Mouse (Mus musculus): ENCODE measurements around the gene Myo3b. TPM values are rescaled to one million over a fixed set of nuclear protein-coding genes. Genes with fewer than 3 reads are reported as not detected.

The Myo3b gene
- polyA plus RNA-seq, 1 experiment from 2014 or later: 0.21 TPM

- H3K9me3 ChIP-seq: no peaks in the 10 kb centered on the region
- H3K4me2 ChIP-seq (replicated peaks): no peak overlapping the region
- no peaks in the 10 kb centered on the region for H3K4me1 ChIP-seq (replicated peaks)
- ATAC-seq: no peak
- H3K9ac ChIP-seq: no peak overlapping the region
- H3K27me3 ChIP-seq (replicated peaks): no peaks in the 10 kb centered on the region
- H3K27ac ChIP-seq: no peak overlapping the region
- no peak overlapping the region for H3K4me3 ChIP-seq (replicated peaks)
- 20% methylated on average over 5 of the region's 5 CpGs for WGBS
- H3K36me3 ChIP-seq: no peaks in the 10 kb centered on the region
These were observed 252.1 kb downstream of the Myo3b start for GRCm38 (mm10) chr2:70291063-70291462.

- 61% methylated on average over 3 of the region's 3 CpGs for WGBS
- Histone ChIP-seq H3K4me1 (replicated peaks) (no peaks in the 10 kb centered on the region), H3K27me3 (replicated peaks) (no peaks in the 10 kb centered on the region), H3K9me3 (no peaks in the 10 kb centered on the region), H3K36me3 (no peaks in the 10 kb centered on the region), H3K4me3 (replicated peaks) (no peak overlapping the region), H3K4me2 (replicated peaks) (no peak overlapping the region), H3K9ac (no peak overlapping the region), H3K27ac (no peak overlapping the region)
- no peak for ATAC-seq
These were observed 253.8 kb downstream of the Myo3b start for GRCm38 (mm10) chr2:70292776-70293175.

- Histone ChIP-seq H3K4me2 (replicated peaks) (no peak overlapping the region), H3K9ac (no peak overlapping the region), H3K9me3 (no peaks in the 10 kb centered on the region), H3K4me3 (replicated peaks) (no peak overlapping the region), H3K27me3 (replicated peaks) (no peaks in the 10 kb centered on the region), H3K27ac (no peak overlapping the region), H3K4me1 (replicated peaks) (no peaks in the 10 kb centered on the region), H3K36me3 (no peaks in the 10 kb centered on the region)
- no peak for ATAC-seq
These were observed 264.0 kb downstream of the Myo3b start for GRCm38 (mm10) chr2:70302905-70303304.

GRCm38 (mm10) chr2:70315125-70315524 lies 276.2 kb downstream of the Myo3b start:
- no peaks in the 10 kb centered on the region for H3K9me3 ChIP-seq
- no peaks in the 10 kb centered on the region for H3K27me3 ChIP-seq (replicated peaks)
- peaks cover 5% of the 10 kb centered on the region; the same call in 1 of the 2 replicates for H3K4me1 ChIP-seq (replicated peaks)
- H3K27ac ChIP-seq: no peak overlapping the region
- no peak overlapping the region for H3K4me2 ChIP-seq (replicated peaks)
- WGBS: 48% methylated on average over 9 of the region's 9 CpGs
- H3K9ac ChIP-seq: no peak overlapping the region
- ATAC-seq: no peak
- no peaks in the 10 kb centered on the region for H3K36me3 ChIP-seq
- H3K4me3 ChIP-seq (replicated peaks): no peak overlapping the region

- 74% methylated on average over 3 of the region's 3 CpGs for WGBS
- ATAC-seq: peak; percentile 59; the same call in 1 of the 2 replicates
- H3K36me3 ChIP-seq: no peaks in the 10 kb centered on the region
- H3K4me2 ChIP-seq (replicated peaks): no peak overlapping the region
- no peaks in the 10 kb centered on the region for H3K9me3 ChIP-seq
- H3K9ac ChIP-seq: no peak overlapping the region
- H3K4me3 ChIP-seq (replicated peaks): no peak overlapping the region
- peaks cover 5% of the 10 kb centered on the region; the same call in 1 of the 2 replicates for H3K4me1 ChIP-seq (replicated peaks)
- no peaks in the 10 kb centered on the region for H3K27me3 ChIP-seq (replicated peaks)
- no peak overlapping the region for H3K27ac ChIP-seq
These were observed 276.8 kb downstream of the Myo3b start for GRCm38 (mm10) chr2:70315734-70316133.

- Histone ChIP-seq H3K9ac (no peak overlapping the region), H3K27me3 (replicated peaks) (no peaks in the 10 kb centered on the region), H3K36me3 (no peaks in the 10 kb centered on the region), H3K27ac (no peak overlapping the region), H3K4me2 (replicated peaks) (no peak overlapping the region), H3K9me3 (no peaks in the 10 kb centered on the region), H3K4me1 (replicated peaks) (peaks cover 5% of the 10 kb centered on the region; the same call in 1 of the 2 replicates), H3K4me3 (replicated peaks) (no peak overlapping the region)
- WGBS: 27% methylated on average over 6 of the region's 6 CpGs
- ATAC-seq: no peak
These were observed 278.9 kb downstream of the Myo3b start for GRCm38 (mm10) chr2:70317850-70318249.

- no peak for ATAC-seq
- 62% methylated on average over 5 of the region's 5 CpGs for WGBS
These were observed 280.1 kb downstream of the Myo3b start for GRCm38 (mm10) chr2:70318861-70319555.

GRCm38 (mm10) chr2:70322767-70323166 lies 283.8 kb downstream of the Myo3b start:
- Histone ChIP-seq H3K9ac (no peak overlapping the region), H3K4me2 (replicated peaks) (no peak overlapping the region), H3K4me3 (replicated peaks) (no peak overlapping the region), H3K4me1 (replicated peaks) (peaks cover 3% of the 10 kb centered on the region; the same call in 1 of the 2 replicates), H3K27me3 (replicated peaks) (no peaks in the 10 kb centered on the region), H3K9me3 (no peaks in the 10 kb centered on the region), H3K36me3 (no peaks in the 10 kb centered on the region), H3K27ac (no peak overlapping the region)
- no peak for ATAC-seq
- WGBS: 81% methylated on average over 9 of the region's 9 CpGs

More at GRCm38 (mm10) chr2:70318861-70319555, 280.1 kb downstream of the Myo3b start:
- Histone ChIP-seq H3K4me2 (replicated peaks) (no peak overlapping the region), H3K4me1 (replicated peaks) (peaks cover 5% of the 10 kb centered on the region; the same call in 1 of the 2 replicates), H3K9ac (no peak overlapping the region), H3K36me3 (no peaks in the 10 kb centered on the region), H3K9me3 (no peaks in the 10 kb centered on the region), H3K27me3 (replicated peaks) (no peaks in the 10 kb centered on the region), H3K4me3 (replicated peaks) (no peak overlapping the region), H3K27ac (no peak overlapping the region)

GRCm38 (mm10) chr2:70327602-70328001 lies 288.7 kb downstream of the Myo3b start:
- ATAC-seq: no peak
- WGBS: 78% methylated on average over 11 of the region's 11 CpGs

GRCm38 (mm10) chr2:70332905-70333304 lies 294.0 kb downstream of the Myo3b start:
- Histone ChIP-seq H3K27me3 (replicated peaks) (no peaks in the 10 kb centered on the region), H3K9ac (no peak overlapping the region), H3K36me3 (no peaks in the 10 kb centered on the region), H3K4me1 (replicated peaks) (peaks cover 17% of the 10 kb centered on the region), H3K9me3 (no peaks in the 10 kb centered on the region), H3K4me2 (replicated peaks) (no peak overlapping the region), H3K27ac (no peak overlapping the region), H3K4me3 (replicated peaks) (no peak overlapping the region)
- ATAC-seq: no peak
- 85% methylated on average over 6 of the region's 6 CpGs for WGBS

More at GRCm38 (mm10) chr2:70327602-70328001, 288.7 kb downstream of the Myo3b start:
- no peak overlapping the region for H3K4me2 ChIP-seq (replicated peaks)
- H3K36me3 ChIP-seq: no peaks in the 10 kb centered on the region
- no peaks in the 10 kb centered on the region for H3K27me3 ChIP-seq (replicated peaks)
- H3K4me3 ChIP-seq (replicated peaks): no peak overlapping the region
- no peaks in the 10 kb centered on the region for H3K9me3 ChIP-seq
- no peak overlapping the region for H3K27ac ChIP-seq
- no peak overlapping the region for H3K9ac ChIP-seq
- H3K4me1 ChIP-seq (replicated peaks): no peaks in the 10 kb centered on the region

GRCm38 (mm10) chr2:70333553-70333952 lies 294.6 kb downstream of the Myo3b start:
- WGBS: 90% methylated on average over 6 of the region's 6 CpGs
- H3K27me3 ChIP-seq (replicated peaks): no peaks in the 10 kb centered on the region
- no peak overlapping the region for H3K4me3 ChIP-seq (replicated peaks)
- H3K36me3 ChIP-seq: no peaks in the 10 kb centered on the region
- H3K4me1 ChIP-seq (replicated peaks): peaks cover 19% of the 10 kb centered on the region
- H3K27ac ChIP-seq: no peak overlapping the region
- no peak overlapping the region for H3K4me2 ChIP-seq (replicated peaks)
- H3K9me3 ChIP-seq: no peaks in the 10 kb centered on the region
- ATAC-seq: no peak
- no peak overlapping the region for H3K9ac ChIP-seq

- no peaks in the 10 kb centered on the region for H3K27me3 ChIP-seq (replicated peaks)
- H3K4me2 ChIP-seq (replicated peaks): no peak overlapping the region
- H3K36me3 ChIP-seq: no peaks in the 10 kb centered on the region
- H3K4me3 ChIP-seq (replicated peaks): no peak overlapping the region
- no peak overlapping the region for H3K9ac ChIP-seq
- no peaks in the 10 kb centered on the region for H3K9me3 ChIP-seq
- no peak overlapping the region for H3K27ac ChIP-seq
- no peak for ATAC-seq
- 63% methylated on average over 6 of the region's 6 CpGs for WGBS
- peaks cover 19% of the 10 kb centered on the region for H3K4me1 ChIP-seq (replicated peaks)
These were observed 297.6 kb downstream of the Myo3b start for GRCm38 (mm10) chr2:70336551-70336950.

GRCm38 (mm10) chr2:70337208-70337611 lies 298.3 kb downstream of the Myo3b start:
- Histone ChIP-seq H3K4me2 (replicated peaks) (peak overlapping the region; percentile 17), H3K9me3 (no peaks in the 10 kb centered on the region), H3K4me1 (replicated peaks) (peaks cover 19% of the 10 kb centered on the region), H3K27me3 (replicated peaks) (no peaks in the 10 kb centered on the region), H3K36me3 (no peaks in the 10 kb centered on the region), H3K4me3 (replicated peaks) (no peak overlapping the region), H3K27ac (peak overlapping the region; percentile 66), H3K9ac (no peak overlapping the region)
- peak; percentile 82 for ATAC-seq
- WGBS: 11% methylated on average over 7 of the region's 7 CpGs
